Mouse (Mus musculus): ENCODE data around the gene Rab34.

DNA sequence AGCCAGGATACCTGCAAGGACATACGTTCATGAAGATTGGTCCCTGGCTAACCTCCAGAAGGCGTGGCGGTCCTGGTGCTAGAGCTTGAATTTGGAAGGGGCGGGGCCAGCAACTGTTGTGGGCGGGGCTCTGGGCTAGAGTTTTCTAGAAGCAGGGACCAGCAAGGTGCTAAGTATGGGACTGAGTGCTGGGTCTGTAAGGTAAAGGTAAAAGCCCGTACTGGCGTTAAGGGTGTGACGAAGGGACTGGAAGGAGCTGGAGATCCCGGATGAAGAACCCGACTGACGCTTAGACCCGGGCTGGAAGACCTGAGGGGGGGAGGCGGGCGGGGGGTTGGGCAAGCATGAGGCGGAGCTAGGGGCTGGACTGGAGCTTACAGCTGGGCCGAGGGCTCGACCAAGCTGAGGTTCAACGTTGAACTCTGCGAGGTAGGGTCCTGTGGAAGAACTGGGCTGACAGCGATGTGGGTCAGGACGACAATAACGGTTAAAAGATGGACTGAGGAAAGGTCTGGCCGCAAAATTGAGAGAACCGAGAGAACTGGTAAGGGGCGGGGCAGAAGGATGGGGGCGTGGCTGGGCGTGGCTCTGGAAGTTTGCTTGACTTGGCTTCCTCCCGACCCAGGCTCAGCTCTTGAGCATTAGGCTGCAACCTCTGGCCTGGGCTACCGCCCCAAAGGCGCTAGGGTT, 6.3 kb downstream of the Rab34 start:
- TF ChIP-seq CTCF (conservative IDR thresholded peaks at IDR 0.05; ENCODE audit: low read length) (no peak), NANOG (IDR thresholded peaks at IDR 0.05; ENCODE audit: borderline replicate concordance, low read length) (no peak)

Measured in E14TG2a.4 (cell line).